Mouse (Mus musculus): ENCODE measurements at regions not wholly inside any gene's neighbourhood (a gene's known extent, or its start where the extent isn't known, plus 50 kb on each side); places are given as distances from the start of the nearest gene placed in this dataset.
A peak's percentile ranks its signal among the peaks of the same experiment; 100 is the strongest.

- peaks cover 2 to 9% of the 10 kb centered on the region in 2 experiments; a peak in 2 of 4 replicates for H3K4me1 ChIP-seq (ENCODE audit: control insufficient read depth in 1 of 2, insufficient read depth in 2 of 2)
- DNase-seq (ENCODE audit: extremely low read depth), result no peak
- H3K27me3 ChIP-seq (replicated peaks), result no peaks in the 10 kb centered on the region
- H3K9ac ChIP-seq (ENCODE audit: insufficient read depth, low read depth), result no peak overlapping the region
- H3K4me2 ChIP-seq (ENCODE audit: insufficient read depth, low read depth, poor library complexity, severe bottlenecking), result peak overlapping the region; percentile 21; the same call in 1 of the 2 replicates
- no peak overlapping the region for H3K27ac ChIP-seq (ENCODE audit: insufficient read depth, low read depth)
- in situ Hi-C loops (cut with MboI; ENCODE audit: low pct_ligation_motif_present, low pct_unique_long_range_greater_than_20kb, low sequenced_read_pairs) (no loop called here), dilution Hi-C loops (cut with MboI; ENCODE audit: extremely low pct_ligation_motif_present, extremely low pct_unique_long_range_greater_than_20kb, low sequenced_read_pairs) (no loop called here)
- no peaks in the 10 kb centered on the region for H3K36me3 ChIP-seq (replicated peaks in 1 of 2; ENCODE audit: control insufficient read depth in 1 of 2, insufficient read depth in 1 of 2, low read length in 1 of 2)
- H3K4me3 ChIP-seq (replicated peaks in 1 of 3; ENCODE audit: low read depth in 2 of 3, low read length in 2 of 3, poor library complexity in 1 of 3), result no peak overlapping the region
- H3K9me3 ChIP-seq (replicated peaks; ENCODE audit: low read length), result no peaks in the 10 kb centered on the region
- TF ChIP-seq USF1 (IDR thresholded peaks at IDR 0.05; ENCODE audit: low read depth, low read length) (no peak), IRF4 (IDR thresholded peaks at IDR 0.05; ENCODE audit: low read depth, low read length) (no peak), MEF2A (IDR thresholded peaks at IDR 0.05; ENCODE audit: borderline replicate concordance, low read depth, low read length) (no peak), NELFE (IDR thresholded peaks at IDR 0.05; ENCODE audit: low read depth, low read length) (no peak), MAX (IDR thresholded peaks at IDR 0.05; ENCODE audit: low read length) (no peak), TCF12 (IDR thresholded peaks at IDR 0.05; ENCODE audit: low read depth, low read length) (no peak), ZKSCAN1 (IDR thresholded peaks at IDR 0.05; ENCODE audit: borderline replicate concordance, low read depth, low read length) (no peak), SIN3A (IDR thresholded peaks at IDR 0.05; ENCODE audit: low read length) (no peak), ZMIZ1 (IDR thresholded peaks at IDR 0.05; ENCODE audit: low read depth, low read length) (no peak), SMC3 (IDR thresholded peaks at IDR 0.05; ENCODE audit: low read depth, low read length) (no peak), JUND (conservative IDR thresholded peaks at IDR 0.05; ENCODE audit: low read depth, low read length) (no peak), ZC3H11A (IDR thresholded peaks at IDR 0.05; ENCODE audit: low read depth, low read length) (no peak), E2F4 (IDR thresholded peaks at IDR 0.05; ENCODE audit: insufficient replicate concordance, low read depth, low read length) (no peak), HCFC1 (IDR thresholded peaks at IDR 0.05; ENCODE audit: low read depth, low read length) (no peak), POLR2A (IDR thresholded peaks at IDR 0.05; ENCODE audit: low read depth, low read length) (no peak), NRF1 (IDR thresholded peaks at IDR 0.05; ENCODE audit: low read depth, low read length) (no peak)
- no peaks in the 10 kb centered on the region for H3K79me2 ChIP-seq (replicated peaks; ENCODE audit: control insufficient read depth, extremely low read depth, insufficient read depth, poor library complexity, severe bottlenecking)
These were observed 155.0 kb downstream of the Gsdmc2 start for GRCm38 (mm10) chr15:63689788-63690575.

- Histone ChIP-seq H3K9me3 (replicated peaks; ENCODE audit: low read length) (no peaks in the 10 kb centered on the region), H3K4me1 (ENCODE audit: control insufficient read depth in 1 of 2, insufficient read depth in 2 of 2) (peaks cover 2 to 9% of the 10 kb centered on the region in 2 experiments; a peak in 2 of 4 replicates), H3K9ac (ENCODE audit: insufficient read depth, low read depth) (no peak overlapping the region), H3K4me2 (ENCODE audit: insufficient read depth, low read depth, poor library complexity, severe bottlenecking) (no peak overlapping the region), H3K36me3 (replicated peaks in 1 of 2; ENCODE audit: control insufficient read depth in 1 of 2, insufficient read depth in 1 of 2, low read length in 1 of 2) (no peaks in the 10 kb centered on the region), H3K27ac (ENCODE audit: insufficient read depth, low read depth) (no peak overlapping the region), H3K79me2 (replicated peaks; ENCODE audit: control insufficient read depth, extremely low read depth, insufficient read depth, poor library complexity, severe bottlenecking) (no peaks in the 10 kb centered on the region), H3K4me3 (replicated peaks in 1 of 3; ENCODE audit: low read depth in 2 of 3, low read length in 2 of 3, poor library complexity in 1 of 3) (no peak overlapping the region), H3K27me3 (replicated peaks) (no peaks in the 10 kb centered on the region)
- in situ Hi-C loops (cut with MboI; ENCODE audit: low pct_ligation_motif_present, low pct_unique_long_range_greater_than_20kb, low sequenced_read_pairs) (no loop called here), dilution Hi-C loops (cut with MboI; ENCODE audit: extremely low pct_ligation_motif_present, extremely low pct_unique_long_range_greater_than_20kb, low sequenced_read_pairs) (no loop called here)
- TF ChIP-seq CHD1 (IDR thresholded peaks at IDR 0.05; ENCODE audit: low read depth, low read length), result no peak
- no peak for TF ChIP-seq POLR2A (IDR thresholded peaks at IDR 0.05; ENCODE audit: low read depth, low read length)
- TF ChIP-seq EP300 (IDR thresholded peaks at IDR 0.05; ENCODE audit: low read length), result no peak
- no peak for TF ChIP-seq ZMIZ1 (IDR thresholded peaks at IDR 0.05; ENCODE audit: low read depth, low read length)
- no peak for TF ChIP-seq ZNF384 (IDR thresholded peaks at IDR 0.05; ENCODE audit: low read depth, low read length)
- TF ChIP-seq SMC3 (IDR thresholded peaks at IDR 0.05; ENCODE audit: low read depth, low read length), result no peak
- TF ChIP-seq RAD21 (IDR thresholded peaks at IDR 0.05; ENCODE audit: low read depth, low read length), result no peak
- no peak for TF ChIP-seq MAFK (IDR thresholded peaks at IDR 0.05; ENCODE audit: insufficient replicate concordance, low read length)
- TF ChIP-seq JUND (conservative IDR thresholded peaks at IDR 0.05; ENCODE audit: low read depth, low read length), result no peak
- TF ChIP-seq TBP (conservative IDR thresholded peaks at IDR 0.05; ENCODE audit: low read depth, low read length), result no peak
- TF ChIP-seq MAX (IDR thresholded peaks at IDR 0.05; ENCODE audit: low read length), result no peak
- no peak for TF ChIP-seq NRF1 (IDR thresholded peaks at IDR 0.05; ENCODE audit: low read depth, low read length)
- TF ChIP-seq NELFE (IDR thresholded peaks at IDR 0.05; ENCODE audit: low read depth, low read length), result no peak
- TF ChIP-seq SIN3A (IDR thresholded peaks at IDR 0.05; ENCODE audit: low read length), result no peak
- no peak for TF ChIP-seq HCFC1 (IDR thresholded peaks at IDR 0.05; ENCODE audit: low read depth, low read length)
- TF ChIP-seq E2F4 (IDR thresholded peaks at IDR 0.05; ENCODE audit: insufficient replicate concordance, low read depth, low read length), result no peak
- no peak for DNase-seq (ENCODE audit: extremely low read depth)
These were observed 157.1 kb downstream of the Gsdmc2 start for GRCm38 (mm10) chr15:63687852-63688251.
